Mouse (Mus musculus) limb, embryonic 10.5 days (tissue): ENCODE measurements around the gene Zfp618. TPM values are rescaled to one million over a fixed set of nuclear protein-coding genes. Genes with fewer than 3 reads are reported as not detected.

Experiments used
- DNase-seq: peaks from one replicate; pipeline ENCODE4 v3.0.0-alpha.2; 2017; ENCODE audit warnings: low spot score
- H3K27ac ChIP-seq: fragments of 300-500 bp; sonication (generic); 2 replicates; pipeline ENCODE4 v1.5.1; 2016; ENCODE audit warnings: mild to moderate bottlenecking
- H3K27me3 ChIP-seq: fragments of 300-500 bp; sonication (generic); 2 replicates; pipeline ENCODE4 v1.6.1; 2016; ENCODE audit warnings: low read depth, mild to moderate bottlenecking; ENCODE audit not compliant: poor library complexity, severe bottlenecking
- H3K36me3 ChIP-seq: fragments of 300-500 bp; sonication (generic); 2 replicates; pipeline ENCODE4 v1.6.1; 2016; ENCODE audit warnings: mild to moderate bottlenecking, moderate library complexity
- H3K4me1 ChIP-seq: fragments of 300-500 bp; sonication (generic); 2 replicates; pipeline ENCODE4 v1.6.1; 2016
- H3K4me3 ChIP-seq: fragments of 300-500 bp; sonication (generic); 2 replicates; pipeline ENCODE4 v1.5.1; 2016; ENCODE audit warnings: mild to moderate bottlenecking, moderate library complexity
- H3K9me3 ChIP-seq: fragments of 300-500 bp; sonication (generic); replicated peaks from 2 replicates; pipeline ENCODE4 v1.6.1; 2016; ENCODE audit warnings: mild to moderate bottlenecking
- WGBS: fragments of 180-500 bp; shearing (Covaris S2); methylation state at CpG from one replicate; pipeline ENCODE4 v1.1.7; 2016; 5-methylcytosine and 5-hydroxymethylcytosine counted together
- polyA plus RNA-seq: library from polyadenylated mRNA; unstranded; fragments of >200 nt; fragmentation: Nextera tagmentation; extraction: Ambion mirVana; gene quantifications from 2 replicates; pipeline ENCODE4 v1.2.1, GENCODE M21; 2016

The Zfp618 gene
- polyA plus RNA-seq, 1 experiment from 2014 or later: 35.7 TPM

- no peak for DNase-seq
- H3K4me3 ChIP-seq: no peak overlapping the region
- H3K9me3 ChIP-seq: no peaks in the 10 kb centered on the region
- H3K36me3 ChIP-seq: 0 out of 2 replicates have a peak, but pooled peaks cover 6% of the 10 kb centered on the region
- no peaks in the 10 kb centered on the region for H3K27me3 ChIP-seq
- 90% methylated on average over 10 of the region's 10 CpGs for WGBS
- no peak overlapping the region for H3K27ac ChIP-seq
- peaks cover 16% of the 10 kb centered on the region for H3K4me1 ChIP-seq
Observed at GRCm38 (mm10) chr4:63038937-63039336, 73.6 kb downstream of the Zfp618 start.

GRCm38 (mm10) chr4:63048606-63049005 is 83.2 kb downstream of the Zfp618 start:
- peaks cover 8% of the 10 kb centered on the region for H3K36me3 ChIP-seq
- no peaks in the 10 kb centered on the region for H3K27me3 ChIP-seq
- WGBS: 85% methylated on average over 3 of the region's 3 CpGs
- DNase-seq: no peak
- H3K4me1 ChIP-seq: peaks cover 27% of the 10 kb centered on the region
- H3K9me3 ChIP-seq: no peaks in the 10 kb centered on the region
- no peak overlapping the region for H3K27ac ChIP-seq
- no peak overlapping the region for H3K4me3 ChIP-seq

GRCm38 (mm10) chr4:63049596-63050318 is 84.4 kb downstream of the Zfp618 start:
- H3K27ac ChIP-seq: no peak overlapping the region; the same call in 1 of the 2 replicates
- peaks cover 27% of the 10 kb centered on the region for H3K4me1 ChIP-seq
- no peak for DNase-seq
- no peaks in the 10 kb centered on the region for H3K9me3 ChIP-seq
- H3K4me3 ChIP-seq: no peak overlapping the region
- no peaks in the 10 kb centered on the region for H3K27me3 ChIP-seq
- H3K36me3 ChIP-seq: peaks cover 8% of the 10 kb centered on the region

GRCm38 (mm10) chr4:63050319-63050676 is 84.9 kb downstream of the Zfp618 start:
- H3K27ac ChIP-seq: no peak overlapping the region
- H3K27me3 ChIP-seq: no peaks in the 10 kb centered on the region
- H3K36me3 ChIP-seq: peaks cover 8% of the 10 kb centered on the region
- no peak for DNase-seq
- no peaks in the 10 kb centered on the region for H3K9me3 ChIP-seq
- peaks cover 32% of the 10 kb centered on the region for H3K4me1 ChIP-seq
- WGBS: 95% methylated on average over 4 of the region's 4 CpGs
- H3K4me3 ChIP-seq: no peak overlapping the region

- no peaks in the 10 kb centered on the region for H3K27me3 ChIP-seq
- H3K36me3 ChIP-seq: peaks cover 8% of the 10 kb centered on the region
- H3K4me1 ChIP-seq: peaks cover 37% of the 10 kb centered on the region
- no peak for DNase-seq
- no peak overlapping the region for H3K4me3 ChIP-seq
- WGBS: 83% methylated on average over 4 of the region's 4 CpGs
- H3K27ac ChIP-seq: no peak overlapping the region
- H3K9me3 ChIP-seq: no peaks in the 10 kb centered on the region
Observed at GRCm38 (mm10) chr4:63050949-63051348, 85.6 kb downstream of the Zfp618 start.

GRCm38 (mm10) chr4:63051940-63052661 is 86.7 kb downstream of the Zfp618 start:
- peaks cover 8% of the 10 kb centered on the region for H3K36me3 ChIP-seq
- peak overlapping the region; percentile 76 for H3K27ac ChIP-seq
- H3K27me3 ChIP-seq: no peaks in the 10 kb centered on the region
- H3K4me3 ChIP-seq: no peak overlapping the region
- peaks cover 49% of the 10 kb centered on the region for H3K4me1 ChIP-seq
- DNase-seq: no peak
- no peaks in the 10 kb centered on the region for H3K9me3 ChIP-seq
- WGBS: 47% methylated on average over 7 of the region's 7 CpGs

GRCm38 (mm10) chr4:63052662-63053033 is 87.3 kb downstream of the Zfp618 start:
- H3K9me3 ChIP-seq: no peaks in the 10 kb centered on the region
- WGBS: 34% methylated on average over 2 of the region's 2 CpGs
- H3K4me1 ChIP-seq: peaks cover 51% of the 10 kb centered on the region
- no peaks in the 10 kb centered on the region for H3K27me3 ChIP-seq
- H3K36me3 ChIP-seq: peaks cover 4% of the 10 kb centered on the region
- no peak for DNase-seq
- H3K27ac ChIP-seq: peak overlapping the region; percentile 76
- no peak overlapping the region for H3K4me3 ChIP-seq

GRCm38 (mm10) chr4:63055216-63055745 is 89.9 kb downstream of the Zfp618 start:
- Histone ChIP-seq H3K27ac (peak overlapping the region; percentile 58; the same call in 1 of the 2 replicates), H3K4me1 (peaks cover 65% of the 10 kb centered on the region), H3K9me3 (no peaks in the 10 kb centered on the region), H3K27me3 (no peaks in the 10 kb centered on the region), H3K4me3 (no peak overlapping the region), H3K36me3 (no peaks in the 10 kb centered on the region)
- 88% methylated on average over 10 of the region's 10 CpGs for WGBS
- DNase-seq: no peak

- H3K4me1 ChIP-seq: peaks cover 55% of the 10 kb centered on the region
- peak overlapping the region; percentile 85 for H3K27ac ChIP-seq
- no peaks in the 10 kb centered on the region for H3K27me3 ChIP-seq
- no peak overlapping the region for H3K4me3 ChIP-seq
- no peaks in the 10 kb centered on the region for H3K9me3 ChIP-seq
- 57% methylated on average over 7 of the region's 7 CpGs for WGBS
- DNase-seq: peak; percentile 47
- H3K36me3 ChIP-seq: peaks cover 6% of the 10 kb centered on the region; the same call in 1 of the 2 replicates
Observed at GRCm38 (mm10) chr4:63056641-63057415, 91.5 kb downstream of the Zfp618 start.

- no peak overlapping the region for H3K4me3 ChIP-seq
- H3K27ac ChIP-seq: no peak overlapping the region
- peaks cover 48% of the 10 kb centered on the region for H3K4me1 ChIP-seq
- DNase-seq: no peak
- no peaks in the 10 kb centered on the region for H3K27me3 ChIP-seq
- peaks cover 13% of the 10 kb centered on the region for H3K36me3 ChIP-seq
- H3K9me3 ChIP-seq: no peaks in the 10 kb centered on the region
- WGBS: 67% methylated on average over 5 of the region's 5 CpGs
Observed at GRCm38 (mm10) chr4:63057581-63057980, 92.2 kb downstream of the Zfp618 start.

GRCm38 (mm10) chr4:63058686-63059085 is 93.3 kb downstream of the Zfp618 start:
- H3K4me3 ChIP-seq: no peak overlapping the region
- no peaks in the 10 kb centered on the region for H3K27me3 ChIP-seq
- peaks cover 37% of the 10 kb centered on the region for H3K4me1 ChIP-seq
- WGBS: 93% methylated on average over 4 of the region's 4 CpGs
- H3K9me3 ChIP-seq: no peaks in the 10 kb centered on the region
- H3K36me3 ChIP-seq: peaks cover 24% of the 10 kb centered on the region
- peak overlapping the region; percentile 59 for H3K27ac ChIP-seq
- no peak for DNase-seq

GRCm38 (mm10) chr4:63060358-63060757 is 95.0 kb downstream of the Zfp618 start:
- Histone ChIP-seq H3K9me3 (no peaks in the 10 kb centered on the region), H3K27ac (peak overlapping the region; percentile 36), H3K4me1 (peaks cover 33% of the 10 kb centered on the region), H3K27me3 (no peaks in the 10 kb centered on the region), H3K36me3 (peaks cover 24% of the 10 kb centered on the region), H3K4me3 (no peak overlapping the region)
- DNase-seq: no peak
- WGBS: 90% methylated on average over 6 of the region's 6 CpGs
